Mouse (Mus musculus): Measurements from ENCODE around the gene Bloc1s5.

DNA sequence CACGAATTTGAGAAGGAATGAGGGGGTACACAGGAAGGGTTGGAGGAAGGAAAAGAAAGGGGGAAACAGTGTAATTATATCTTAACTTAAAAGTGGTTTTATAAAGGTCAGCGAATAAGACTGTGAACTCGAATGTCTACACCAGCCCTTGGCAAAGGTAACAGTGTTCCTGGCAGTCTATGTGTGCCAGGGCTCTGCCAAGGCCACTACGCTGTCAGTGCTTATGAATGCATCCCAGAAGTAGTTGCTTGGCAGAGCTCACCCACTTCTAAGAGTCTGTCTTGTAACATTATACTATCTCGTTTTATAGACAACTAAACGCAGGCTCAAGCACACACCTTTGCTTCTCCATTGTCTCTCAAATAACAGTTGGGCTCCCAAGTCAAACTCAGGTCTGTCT, 29.6 kb downstream of the Bloc1s5 start:
- TF ChIP-seq EP300 (optimal IDR thresholded peaks at IDR 0.05) (no peak), CTCF (IDR thresholded peaks at IDR 0.05; ENCODE audit: low read depth) (no peak)

Measured in stomach, postnatal 0 days (tissue).